In the genomic region with DNA sequence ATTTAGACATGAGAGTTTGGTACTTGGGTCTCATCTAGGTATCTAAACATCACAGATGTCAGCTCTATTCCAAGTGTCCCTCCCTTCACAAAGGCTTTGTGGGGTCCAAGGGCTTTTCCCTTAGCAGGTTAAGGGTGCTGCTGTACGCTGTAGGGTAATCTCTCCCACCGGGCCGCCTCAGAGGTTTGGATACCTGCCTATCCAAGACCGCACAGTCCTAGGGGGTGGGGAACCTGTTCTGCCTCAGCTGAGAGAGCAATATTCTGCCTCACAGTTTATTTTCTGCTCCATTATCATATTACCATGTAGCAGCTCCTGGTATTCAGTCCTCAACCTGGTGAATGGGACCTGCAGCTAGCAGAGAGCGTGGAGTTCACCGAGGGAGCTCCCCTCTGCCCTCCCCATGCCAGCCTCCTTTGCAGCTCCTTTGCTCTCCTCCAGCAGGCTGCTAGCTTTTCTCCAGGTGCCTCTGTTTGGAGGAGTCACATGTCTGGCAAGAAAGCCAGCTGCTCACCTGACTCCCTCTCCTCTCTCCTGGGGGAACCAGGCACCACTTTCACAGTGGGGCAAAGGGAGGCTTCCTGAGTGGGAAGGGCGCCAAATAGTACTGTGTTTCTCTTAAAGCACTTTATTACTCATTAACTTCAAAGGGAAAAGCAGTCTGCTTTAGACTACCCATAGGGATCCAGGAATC, we compare ENCODE assay signal across 15 mouse cellular contexts. TPM values are rescaled to one million over a fixed set of nuclear protein-coding genes. Genes with fewer than 3 reads are reported as not detected.
DNase-seq lines count a peak whose midpoint lies in the region; ATAC-seq and TF ChIP-seq lines count a peak whose summit lies in the region.
"Had no signal": no experiment of that assay in that cellular context is flagged by ENCODE, and none has a peak within 500 bp of the region (broad histone marks: within the 10 kb centered on the region; RNA-seq: fewer than 3 reads in every experiment).

No protein-coding gene starts in this region.

- no peak for TF ChIP-seq EP300 in stomach, postnatal 0 days (optimal IDR thresholded peaks at IDR 0.05)

- H3K4me3 ChIP-seq in lung, embryonic 16.5 days (ENCODE audit: low read length): no peak overlapping the region
- H3K4me3 ChIP-seq in stomach, postnatal 0 days (ENCODE audit: low read depth, low read length): no peak overlapping the region
- H3K4me3 ChIP-seq: embryonic facial prominence, embryonic 15.5 days; left cerebral cortex, adult 2 months; limb, embryonic 15.5 days had no signal

- H3K27me3 ChIP-seq in lung, embryonic 16.5 days (ENCODE audit: control insufficient read depth, insufficient read depth, low read depth, low read length): peaks cover 65% of the 10 kb centered on the region
- H3K27me3 ChIP-seq in stomach, postnatal 0 days (ENCODE audit: control insufficient read depth, insufficient read depth, low read length): peaks cover 9% of the 10 kb centered on the region

- DNase-seq in heart, adult 11 months: peak; percentile 68
- DNase-seq in heart, postnatal 25 days (ENCODE audit: low spot score): no peak
- DNase-seq in kidney, adult 9 months: peak; percentile 96
- DNase-seq in stomach, postnatal 0 days (ENCODE audit: low spot score): peak; percentile 82
- DNase-seq in ovary, adult 18-20 months (ENCODE audit: low spot score): no peak
- no peak for DNase-seq in layer of hippocampus, postnatal 36 days
- DNase-seq in heart, adult 8-10 months (ENCODE audit: low spot score): no peak
- DNase-seq: cerebellum, postnatal 14 days; heart, adult 18-20 months; heart, postnatal 14 days had no signal

- peak; percentile 29; the same call in 1 of the 2 replicates for ATAC-seq in lung, embryonic 16.5 days (ENCODE audit: low read depth)
- peak; percentile 55 for ATAC-seq in stomach, postnatal 0 days (ENCODE audit: low FRiP score, low TSS enrichment)

- TF ChIP-seq CTCF in stomach, postnatal 0 days (IDR thresholded peaks at IDR 0.05; ENCODE audit: low read depth): no peak

- no peaks in the 10 kb centered on the region for H3K36me3 ChIP-seq in lung, embryonic 16.5 days (ENCODE audit: control insufficient read depth, insufficient read depth, low read length)
- H3K36me3 ChIP-seq in stomach, postnatal 0 days (ENCODE audit: control insufficient read depth, insufficient read depth, low read length): no peaks in the 10 kb centered on the region
- H3K36me3 ChIP-seq: embryonic facial prominence, embryonic 15.5 days; limb, embryonic 15.5 days had no signal

- peaks cover 7% of the 10 kb centered on the region; the same call in 1 of the 2 replicates for H3K4me1 ChIP-seq in lung, embryonic 16.5 days (replicated peaks; ENCODE audit: control insufficient read depth, insufficient read depth, low read length)
- no peaks in the 10 kb centered on the region for H3K4me1 ChIP-seq in stomach, postnatal 0 days (replicated peaks; ENCODE audit: control insufficient read depth, insufficient read depth)

- no peak overlapping the region for H3K9ac ChIP-seq in lung, embryonic 16.5 days (ENCODE audit: low read length)
- H3K9ac ChIP-seq in stomach, postnatal 0 days (ENCODE audit: low read length): no peak overlapping the region
- H3K9ac ChIP-seq: embryonic facial prominence, embryonic 15.5 days; limb, embryonic 15.5 days had no signal

- WGBS in lung, embryonic 16.5 days: 59% methylated on average over 7 of the region's 7 CpGs
- 71% methylated on average over 7 of the region's 7 CpGs for WGBS in stomach, postnatal 0 days

- no peaks in the 10 kb centered on the region for H3K9me3 ChIP-seq in lung, embryonic 16.5 days (ENCODE audit: control insufficient read depth, low read length)
- H3K9me3 ChIP-seq in stomach, postnatal 0 days (ENCODE audit: control insufficient read depth, low read length): no peaks in the 10 kb centered on the region
- H3K9me3 ChIP-seq: embryonic facial prominence, embryonic 15.5 days; G1E; limb, embryonic 15.5 days had no signal

- intact Hi-C loops in heart, postnatal 25 days (cut with DNase I): no loop called here

- 0 out of 2 replicates have a peak overlapping the region, but pooled peaks have one; percentile 4 for H3K4me2 ChIP-seq in lung, embryonic 16.5 days (ENCODE audit: low read depth, low read length)
- peak overlapping the region; percentile 12; the same call in 1 of the 2 replicates for H3K4me2 ChIP-seq in stomach, postnatal 0 days (replicated peaks; ENCODE audit: low read depth)
- H3K4me2 ChIP-seq: embryonic facial prominence, embryonic 15.5 days; limb, embryonic 15.5 days had no signal

- no peak overlapping the region for H3K27ac ChIP-seq in lung, embryonic 16.5 days (ENCODE audit: low read length)
- H3K27ac ChIP-seq in stomach, postnatal 0 days (replicated peaks): peak overlapping the region; percentile 84
- H3K27ac ChIP-seq: embryonic facial prominence, embryonic 15.5 days; left cerebral cortex, adult 2 months; limb, embryonic 15.5 days had no signal

RNA-seq across cellular contexts. Expression of gene Tmem8, which starts 2.3 kb away (rescaled TPM):
- total RNA-seq in heart, postnatal 25 days (2021): 1 to 10 TPM; 2.5 to 3.1 TPM
- polyA plus RNA-seq in lung, embryonic 16.5 days (2015; fragmentation: Nextera tagmentation; extraction: Ambion mirVana): 2.2 and 3.0 TPM in 2 replicates
- 16.1 and 17.5 TPM in 2 replicates for polyA plus RNA-seq in stomach, postnatal 0 days (2015; fragmentation: Nextera tagmentation; extraction: Ambion mirVana)
- total RNA-seq in layer of hippocampus, postnatal 36 days (2021): 10 to 100 TPM; 10.8 to 11.9 TPM
- 1 to 10 TPM; 6.0 to 7.0 (median 6.2) TPM for total RNA-seq in heart, adult 8-10 months (2022)

RNA-seq across cellular contexts. Expression of gene Mrpl28, which starts 7.9 kb away (rescaled TPM):
- 100 to 1,000 TPM; 130 to 133 TPM for total RNA-seq in heart, postnatal 25 days (2021)
- polyA plus RNA-seq in lung, embryonic 16.5 days (2015; fragmentation: Nextera tagmentation; extraction: Ambion mirVana): 188 and 194 TPM in 2 replicates
- 134 and 135 TPM in 2 replicates for polyA plus RNA-seq in stomach, postnatal 0 days (2015; fragmentation: Nextera tagmentation; extraction: Ambion mirVana)
- total RNA-seq in layer of hippocampus, postnatal 36 days (2021): 10 to 100 TPM; 64.5 to 66.3 TPM
- 100 to 1,000 TPM; 160 to 201 (median 177) TPM for total RNA-seq in heart, adult 8-10 months (2022)

RNA-seq across cellular contexts. Expression of gene Nme4, which starts 19.9 kb away (rescaled TPM):
- total RNA-seq in heart, postnatal 25 days (2021): 1 to 10 TPM; 3.2 to 3.6 TPM
- polyA plus RNA-seq in lung, embryonic 16.5 days (2015; fragmentation: Nextera tagmentation; extraction: Ambion mirVana): 68.3 and 69.7 TPM in 2 replicates
- 30.9 and 32.5 TPM in 2 replicates for polyA plus RNA-seq in stomach, postnatal 0 days (2015; fragmentation: Nextera tagmentation; extraction: Ambion mirVana)
- total RNA-seq in layer of hippocampus, postnatal 36 days (2021): 1 to 10 TPM; 4.6 to 5.0 TPM
- total RNA-seq in heart, adult 8-10 months (2022): 1 to 10 TPM; 5.0 to 7.6 (median 5.9) TPM

RNA-seq across cellular contexts. Expression of gene Axin1, which starts 23.1 kb away (rescaled TPM):
- total RNA-seq in heart, postnatal 25 days (2021): 10 to 100 TPM; 14.0 to 16.0 TPM
- 6.9 and 7.4 TPM in 2 replicates for polyA plus RNA-seq in lung, embryonic 16.5 days (2015; fragmentation: Nextera tagmentation; extraction: Ambion mirVana)
- 10.9 and 12.4 TPM in 2 replicates for polyA plus RNA-seq in stomach, postnatal 0 days (2015; fragmentation: Nextera tagmentation; extraction: Ambion mirVana)
- 10 to 100 TPM; 23.0 to 24.8 TPM for total RNA-seq in layer of hippocampus, postnatal 36 days (2021)
- total RNA-seq in heart, adult 8-10 months (2022): 10 to 100 TPM; 16.1 to 21.6 (median 17.3) TPM

RNA-seq across cellular contexts. Expression of gene Decr2, which starts 25.2 kb away (rescaled TPM):
- 10 to 100 TPM; 11.0 to 11.7 TPM for total RNA-seq in heart, postnatal 25 days (2021)
- 36.3 and 36.8 TPM in 2 replicates for polyA plus RNA-seq in lung, embryonic 16.5 days (2015; fragmentation: Nextera tagmentation; extraction: Ambion mirVana)
- 65.4 and 66.3 TPM in 2 replicates for polyA plus RNA-seq in stomach, postnatal 0 days (2015; fragmentation: Nextera tagmentation; extraction: Ambion mirVana)
- total RNA-seq in layer of hippocampus, postnatal 36 days (2021): 10 to 100 TPM; 25.5 to 26.5 TPM
- 10 to 100 TPM; 10.2 to 11.2 (median 11.0) TPM for total RNA-seq in heart, adult 8-10 months (2022)

Comparison
In these comparisons a context has a peak if more than half of its experiments do, and no peak if none do; other contexts are left out.
1. DNase-seq: peak in heart, adult 11 months (single experiment), kidney, adult 9 months (single experiment) and stomach, postnatal 0 days (single experiment); none in heart, postnatal 25 days (single experiment), ovary, adult 18-20 months (single experiment), layer of hippocampus, postnatal 36 days (0 of 2) and heart, adult 8-10 months (single experiment).